Mouse (Mus musculus): ENCODE data around the gene Ranbp10. TPM values are rescaled to one million over a fixed set of nuclear protein-coding genes. Genes with fewer than 3 reads are reported as not detected.

Ranbp10 gene
- polyA plus RNA-seq, 1 experiment = 11.0 TPM

DNA sequence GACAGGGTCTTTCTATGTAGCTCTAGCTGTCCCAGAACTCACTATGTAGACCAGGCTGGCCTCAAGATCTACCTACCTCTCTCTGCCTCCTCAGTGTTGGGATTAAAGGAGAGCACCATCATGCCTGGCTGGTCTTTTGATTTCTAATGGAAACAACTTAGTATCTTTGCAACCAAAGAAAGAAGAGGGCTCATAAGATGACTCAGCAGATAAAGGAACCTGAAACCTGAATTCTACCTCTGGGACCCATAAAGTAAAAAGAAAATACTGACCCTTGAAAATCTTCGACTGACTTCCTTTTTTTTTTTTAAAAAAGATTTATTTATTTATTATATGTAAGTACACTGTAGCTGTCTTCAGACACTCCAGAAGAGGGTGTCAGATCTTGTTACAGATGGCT, 21.2 kb downstream of the Ranbp10 start:
- no peak for TF ChIP-seq FOSL1 (IDR thresholded peaks at IDR 0.05; ENCODE audit: insufficient read depth, low read length, poor library complexity, severe bottlenecking)
- no peak for TF ChIP-seq MYOG (IDR thresholded peaks at IDR 0.05; ENCODE audit: control insufficient read depth, extremely low read depth, insufficient read length)
- Histone ChIP-seq H3ac (ENCODE audit: control insufficient read depth, insufficient read length, low read depth) (no peak overlapping the region), H3K79me2 (ENCODE audit: control insufficient read depth, insufficient read depth) (peaks cover 57% of the 10 kb centered on the region), H3K79me3 (ENCODE audit: low read depth) (peaks cover 10% of the 10 kb centered on the region), H3K36me3 (ENCODE audit: control insufficient read depth, insufficient read depth) (peaks cover 11% of the 10 kb centered on the region), H3K27me3 (ENCODE audit: control insufficient read depth, insufficient read depth, insufficient read length) (no peaks in the 10 kb centered on the region), H3K4me3 (ENCODE audit: insufficient read depth, poor library complexity, severe bottlenecking) (no peak overlapping the region)

DNA sequence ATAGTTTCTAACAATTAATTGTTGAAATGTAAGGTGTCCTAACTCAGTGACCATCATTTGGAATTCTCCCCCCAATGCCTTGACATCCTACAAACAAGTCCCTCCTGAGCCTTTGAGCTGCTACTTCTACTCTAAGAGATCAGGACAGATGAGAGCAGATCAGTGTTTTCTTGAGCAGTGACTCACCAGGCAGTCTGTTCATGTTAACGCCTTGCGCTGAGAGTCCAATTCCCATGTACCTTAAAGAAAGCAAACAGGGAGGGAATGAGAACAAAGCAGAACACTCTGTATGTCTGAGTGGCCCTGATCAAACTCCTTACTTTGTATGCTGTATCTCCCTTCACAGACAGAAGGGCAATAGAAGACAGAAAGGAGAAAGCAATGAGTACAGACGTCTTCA, 21.8 kb downstream of the Ranbp10 start:
- Histone ChIP-seq H3ac (ENCODE audit: control insufficient read depth, insufficient read length, low read depth) (no peak overlapping the region), H3K4me3 (ENCODE audit: insufficient read depth, poor library complexity, severe bottlenecking) (no peak overlapping the region), H3K27me3 (ENCODE audit: control insufficient read depth, insufficient read depth, insufficient read length) (no peaks in the 10 kb centered on the region), H3K79me3 (ENCODE audit: low read depth) (peaks cover 10% of the 10 kb centered on the region), H3K36me3 (ENCODE audit: control insufficient read depth, insufficient read depth) (peaks cover 11% of the 10 kb centered on the region), H3K79me2 (ENCODE audit: control insufficient read depth, insufficient read depth) (peaks cover 51% of the 10 kb centered on the region)
- no peak for TF ChIP-seq USF1 (IDR thresholded peaks at IDR 0.05; ENCODE audit: low read depth)
- TF ChIP-seq MYOG (IDR thresholded peaks at IDR 0.05; ENCODE audit: control insufficient read depth, extremely low read depth, insufficient read length) = no peak

DNA sequence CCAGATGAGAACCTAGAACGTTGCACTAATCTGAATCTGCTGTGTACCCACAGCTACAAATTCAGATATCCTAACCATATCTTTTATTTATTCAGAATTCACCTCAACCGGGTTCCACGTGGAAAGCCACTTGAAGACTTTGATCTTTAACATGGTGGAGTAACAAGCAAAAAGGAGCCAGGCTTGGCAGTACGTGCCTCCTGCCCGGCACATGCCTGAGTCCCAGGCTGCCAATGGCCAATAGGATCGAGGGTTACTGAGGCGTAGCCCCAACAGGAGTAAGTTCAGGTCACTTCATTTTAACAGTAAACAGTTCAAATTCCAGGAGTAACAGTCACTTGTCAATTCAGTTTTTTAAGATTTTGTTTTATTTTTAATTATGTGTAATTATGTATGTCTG, 22.4 kb downstream of the Ranbp10 start:
- Histone ChIP-seq H3K4me3 (ENCODE audit: insufficient read depth, poor library complexity, severe bottlenecking) (no peak overlapping the region), H3K36me3 (ENCODE audit: control insufficient read depth, insufficient read depth) (peaks cover 11% of the 10 kb centered on the region)
- TF ChIP-seq FOSL1 (IDR thresholded peaks at IDR 0.05; ENCODE audit: insufficient read depth, low read length, poor library complexity, severe bottlenecking) (no peak), CEBPB (IDR thresholded peaks at IDR 0.05; ENCODE audit: low read depth) (no peak), MYOG (IDR thresholded peaks at IDR 0.05; ENCODE audit: control insufficient read depth, extremely low read depth, insufficient read length) (no peak), CTCF (IDR thresholded peaks at IDR 0.05; ENCODE audit: control insufficient read depth, insufficient read depth, insufficient read length) (no peak), MYOD1 (IDR thresholded peaks at IDR 0.05; ENCODE audit: control insufficient read depth, insufficient read length, low read depth) (no peak), USF1 (IDR thresholded peaks at IDR 0.05; ENCODE audit: low read depth) (no peak)

GRCm38 (mm10) chr8:105801153-105801904, 25.8 kb downstream of the Ranbp10 start:
- H3K79me3 ChIP-seq (ENCODE audit: low read depth) = peaks cover 9% of the 10 kb centered on the region
- TF ChIP-seq USF1 (IDR thresholded peaks at IDR 0.05; ENCODE audit: low read depth) (no peak), MAX (IDR thresholded peaks at IDR 0.05) (no peak), FOSL1 (IDR thresholded peaks at IDR 0.05; ENCODE audit: insufficient read depth, low read length, poor library complexity, severe bottlenecking) (no peak), MYOD1 (IDR thresholded peaks at IDR 0.05; ENCODE audit: control insufficient read depth, insufficient read length, low read depth) (no peak), CEBPB (IDR thresholded peaks at IDR 0.05; ENCODE audit: low read depth) (no peak), MYOG (IDR thresholded peaks at IDR 0.05; ENCODE audit: control insufficient read depth, extremely low read depth, insufficient read length) (no peak), CTCF (IDR thresholded peaks at IDR 0.05; ENCODE audit: control insufficient read depth, insufficient read depth, insufficient read length) (no peak)
- no peak overlapping the region for H3ac ChIP-seq (ENCODE audit: control insufficient read depth, insufficient read length, low read depth)
- no peak overlapping the region for H3K4me3 ChIP-seq (ENCODE audit: insufficient read depth, poor library complexity, severe bottlenecking)
- H3K27me3 ChIP-seq (ENCODE audit: control insufficient read depth, insufficient read depth, insufficient read length) = no peaks in the 10 kb centered on the region
- H3K79me2 ChIP-seq (ENCODE audit: control insufficient read depth, insufficient read depth) = peaks cover 43% of the 10 kb centered on the region
- H3K36me3 ChIP-seq (ENCODE audit: control insufficient read depth, insufficient read depth) = peaks cover 11% of the 10 kb centered on the region

More for the DNA sequence above, 22.4 kb downstream of the Ranbp10 start:
- Histone ChIP-seq H3K27me3 (ENCODE audit: control insufficient read depth, insufficient read depth, insufficient read length) (no peaks in the 10 kb centered on the region), H3ac (ENCODE audit: control insufficient read depth, insufficient read length, low read depth) (no peak overlapping the region), H3K79me2 (ENCODE audit: control insufficient read depth, insufficient read depth) (peaks cover 48% of the 10 kb centered on the region), H3K79me3 (ENCODE audit: low read depth) (peaks cover 10% of the 10 kb centered on the region)

GRCm38 (mm10) chr8:105799091-105799812, 27.9 kb downstream of the Ranbp10 start:
- H3K79me2 ChIP-seq (ENCODE audit: control insufficient read depth, insufficient read depth) = peaks cover 43% of the 10 kb centered on the region
- no peaks in the 10 kb centered on the region for H3K27me3 ChIP-seq (ENCODE audit: control insufficient read depth, insufficient read depth, insufficient read length)
- H3K79me3 ChIP-seq (ENCODE audit: low read depth) = peaks cover 12% of the 10 kb centered on the region
- H3ac ChIP-seq (ENCODE audit: control insufficient read depth, insufficient read length, low read depth) = no peak overlapping the region
- peaks cover 2% of the 10 kb centered on the region for H3K36me3 ChIP-seq (ENCODE audit: control insufficient read depth, insufficient read depth)
- no peak overlapping the region for H3K4me3 ChIP-seq (ENCODE audit: insufficient read depth, poor library complexity, severe bottlenecking)
- TF ChIP-seq MAX (IDR thresholded peaks at IDR 0.05) (no peak), CTCF (IDR thresholded peaks at IDR 0.05; ENCODE audit: control insufficient read depth, insufficient read depth, insufficient read length) (no peak), MYOD1 (IDR thresholded peaks at IDR 0.05; ENCODE audit: control insufficient read depth, insufficient read length, low read depth) (no peak), USF1 (IDR thresholded peaks at IDR 0.05; ENCODE audit: low read depth) (no peak), FOSL1 (IDR thresholded peaks at IDR 0.05; ENCODE audit: insufficient read depth, low read length, poor library complexity, severe bottlenecking) (no peak), CEBPB (IDR thresholded peaks at IDR 0.05; ENCODE audit: low read depth) (no peak), MYOG (IDR thresholded peaks at IDR 0.05; ENCODE audit: control insufficient read depth, extremely low read depth, insufficient read length) (no peak)
